Mouse (Mus musculus) adrenal gland, postnatal 4 days (tissue): ENCODE results near the gene Cnn1. TPM values are rescaled to one million over a fixed set of nuclear protein-coding genes. Genes with fewer than 3 reads are reported as not detected.

ENCODE experiments used
- DNase-seq, 2 experiments: peaks; one replicate each; pipeline ENCODE4 v3.0.0; 2021 to 2022; ENCODE audit warnings: low spot score in 2 of 2, mixed read lengths in 2 of 2
- long read RNA-seq, 2 experiments: library from polyadenylated mRNA; stranded (forward); transcript quantifications; one replicate each; pipeline ENCODE4 v2.0.0; 2021
- total RNA-seq, 2 experiments: library from RNA; stranded (reverse); gene quantifications; 2 replicates each; pipeline ENCODE4 v1.2.3; 2021

Gene Cnn1
- 1 to 10 TPM in 1 of 2 experiments, under 1 TPM in 1; 0.81 to 1.6 TPM for total RNA-seq
- long read RNA-seq, experiment 1: 0 reads
- long read RNA-seq, experiment 2, partial matches to known transcripts: 0 of 3 reads
- long read RNA-seq, experiment 2, other reads (novel, unspliced or antisense): 0 of 3 reads

DNA sequence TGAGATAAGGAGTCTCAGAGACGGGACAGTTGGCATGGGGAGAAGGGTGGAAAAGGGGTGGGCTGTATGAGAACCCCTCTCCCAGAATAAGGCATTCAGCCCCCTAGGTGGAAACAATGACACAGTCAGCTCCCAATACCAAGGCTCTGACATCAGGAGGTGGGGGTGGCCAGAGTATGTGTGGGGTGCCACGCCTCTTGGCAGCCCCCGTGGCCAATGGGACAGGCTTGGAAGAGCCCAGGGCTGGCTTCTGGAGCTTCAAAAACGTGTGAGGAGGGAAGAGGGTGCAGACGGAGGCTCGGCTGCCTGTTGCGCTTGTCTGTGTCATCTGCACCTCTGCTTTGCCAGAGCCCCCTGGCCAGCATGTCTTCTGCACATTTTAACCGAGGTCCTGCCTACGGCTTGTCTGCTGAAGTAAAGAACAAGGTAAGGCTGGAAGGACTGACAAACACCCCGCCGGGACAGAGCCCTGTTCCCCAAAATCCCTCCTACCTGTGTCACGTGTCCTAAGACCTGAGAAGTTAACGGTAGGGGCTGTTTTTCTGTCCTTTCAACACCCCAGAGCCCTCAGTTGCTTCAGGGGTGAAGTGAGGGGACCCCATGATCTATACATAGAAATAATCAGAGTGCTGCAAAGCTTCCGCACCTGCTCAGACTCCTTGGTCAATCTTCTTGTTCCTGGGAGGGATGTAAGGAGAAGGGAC is at the start of gene Cnn1:
Gene Cnn1 (plus strand): TSS at position 224 of the 704 bp plus-strand sequence.
- no peak for DNase-seq

DNA sequence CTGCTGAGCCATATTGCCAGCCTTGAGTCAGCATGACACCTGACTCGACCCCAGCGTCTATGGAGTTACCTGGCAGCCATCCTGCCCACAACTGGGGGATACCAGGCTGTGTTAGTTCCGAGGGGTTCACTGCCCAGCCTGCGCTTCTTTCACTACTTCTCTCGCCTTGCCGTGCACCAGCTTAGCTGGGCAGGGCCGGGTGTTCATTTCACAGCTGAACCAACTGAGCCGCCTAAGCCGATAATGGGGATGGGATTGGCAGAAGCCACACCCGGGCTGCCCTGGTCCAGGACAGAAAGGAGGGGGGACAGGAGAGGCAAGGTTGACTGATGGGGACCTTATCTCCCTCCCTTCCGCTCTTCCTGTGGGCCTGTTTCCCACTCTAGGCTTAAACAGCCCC is 49.7 kb upstream of the Cnn1 start:
- no peak for DNase-seq

DNA sequence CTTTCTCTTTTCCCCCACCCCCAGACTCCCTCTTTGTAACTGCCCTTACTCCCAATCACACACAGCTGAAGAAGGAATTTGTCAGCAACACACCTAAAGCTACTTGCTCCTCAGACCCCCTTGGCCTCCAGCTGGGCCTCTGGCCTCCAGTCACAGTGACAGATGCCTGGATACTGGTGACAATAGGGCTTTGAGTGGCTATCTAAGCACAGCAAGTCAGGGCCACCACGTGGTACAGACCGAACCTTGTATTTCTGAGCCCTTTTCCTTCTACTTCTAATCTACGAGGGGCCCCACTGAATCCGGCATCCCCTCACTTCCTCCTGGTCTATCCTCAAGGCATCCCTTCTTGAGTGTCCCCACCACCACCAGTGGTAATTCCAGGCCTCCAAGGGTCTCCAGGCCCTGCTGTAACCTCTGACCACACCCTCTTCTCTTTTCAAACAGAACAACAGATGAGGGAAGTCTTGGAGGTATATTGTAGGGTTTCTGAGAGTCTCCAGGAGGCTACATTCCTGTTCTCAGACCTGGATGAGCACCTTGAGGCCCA is 49.2 kb upstream of the Cnn1 start:
- DNase-seq: no peak

DNA sequence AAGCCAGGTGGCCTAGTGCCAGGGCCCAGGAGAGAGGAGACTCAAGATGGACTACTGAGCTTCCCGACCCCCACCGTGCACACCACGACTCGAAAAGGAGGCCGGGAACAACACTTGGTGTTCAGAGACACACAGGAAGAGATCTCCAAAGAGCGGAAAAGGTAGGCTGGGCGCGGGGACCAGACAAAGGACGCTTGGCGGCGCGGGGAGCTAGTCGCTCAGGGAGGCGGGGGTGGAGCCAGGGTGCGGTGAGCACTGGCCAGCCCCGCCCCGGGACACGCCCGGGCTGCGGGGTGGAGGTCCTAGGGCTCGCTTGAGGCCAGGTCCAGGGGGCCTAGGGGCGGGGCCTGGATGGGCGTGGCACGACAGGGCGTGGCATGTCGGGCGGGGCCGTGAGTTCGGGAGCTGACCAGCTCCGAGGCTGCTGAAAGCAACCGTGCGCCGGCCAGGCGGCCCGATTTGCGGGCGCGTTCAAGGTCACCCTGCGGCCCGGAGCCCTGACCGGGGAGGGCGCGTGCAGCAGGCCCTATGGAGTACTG is 48.6 kb upstream of the Cnn1 start:
- peak in 1 of 2 experiments; percentile 21 for DNase-seq

DNA sequence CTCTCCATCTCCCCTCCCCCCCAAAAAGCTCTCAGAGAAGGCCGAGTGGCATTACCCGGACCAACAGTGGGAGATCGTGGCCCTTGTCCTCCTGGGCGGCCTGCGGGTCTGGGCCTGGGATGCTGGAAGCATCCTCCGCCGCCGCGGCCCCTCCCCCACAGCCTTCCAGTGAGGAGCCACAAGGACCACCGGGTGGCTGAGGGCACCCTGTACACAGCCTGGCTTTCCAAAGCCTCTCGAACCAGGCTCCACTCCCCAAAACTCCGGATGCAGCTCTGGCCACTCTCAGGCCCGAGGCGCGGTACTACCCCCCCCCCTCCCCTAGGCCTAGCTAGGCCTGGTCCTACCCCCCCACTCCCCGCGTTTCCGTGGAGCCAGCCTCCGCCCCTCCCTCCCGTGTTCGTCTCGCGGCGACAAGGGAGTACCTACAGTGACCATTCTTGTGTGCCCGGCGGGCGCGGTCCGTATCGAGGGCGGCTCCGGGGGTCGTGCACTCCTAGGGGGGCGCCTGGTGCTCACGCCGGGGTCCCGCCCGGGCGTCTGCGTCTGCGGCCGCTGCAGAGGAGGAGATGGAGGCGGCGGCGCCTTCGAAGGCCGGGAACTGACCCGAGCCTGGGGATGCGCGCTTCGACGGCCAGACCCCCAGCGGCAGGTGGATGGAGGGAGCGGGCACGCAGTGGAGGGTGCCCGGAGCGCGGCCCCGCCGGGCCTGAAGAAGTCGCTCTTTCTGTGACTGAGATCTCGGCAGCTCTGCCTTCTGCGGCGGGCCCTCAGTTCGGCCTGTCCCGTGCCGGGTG is 47.7 kb upstream of the Cnn1 start:
- no peak for DNase-seq

DNA sequence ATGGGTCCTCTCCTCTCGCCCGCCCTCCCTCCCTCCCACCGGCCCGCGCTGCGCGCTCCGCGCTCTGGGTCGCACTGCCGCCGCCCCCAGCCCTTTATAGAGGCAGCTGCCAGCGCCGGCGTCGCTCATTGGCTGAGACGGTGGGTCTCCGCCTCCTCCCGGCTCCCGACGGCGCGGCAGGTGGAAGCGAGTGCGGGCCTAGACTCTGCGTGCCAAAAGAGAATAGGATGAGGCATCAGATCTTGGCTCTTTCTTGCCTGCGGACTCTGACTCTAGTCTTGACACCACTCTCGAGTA is 47.1 kb upstream of the Cnn1 start, which contains the start of gene Elavl3:
Gene Elavl3 (minus strand): TSS at position 66 of the 297 bp plus-strand sequence.
- DNase-seq: no peak

DNA sequence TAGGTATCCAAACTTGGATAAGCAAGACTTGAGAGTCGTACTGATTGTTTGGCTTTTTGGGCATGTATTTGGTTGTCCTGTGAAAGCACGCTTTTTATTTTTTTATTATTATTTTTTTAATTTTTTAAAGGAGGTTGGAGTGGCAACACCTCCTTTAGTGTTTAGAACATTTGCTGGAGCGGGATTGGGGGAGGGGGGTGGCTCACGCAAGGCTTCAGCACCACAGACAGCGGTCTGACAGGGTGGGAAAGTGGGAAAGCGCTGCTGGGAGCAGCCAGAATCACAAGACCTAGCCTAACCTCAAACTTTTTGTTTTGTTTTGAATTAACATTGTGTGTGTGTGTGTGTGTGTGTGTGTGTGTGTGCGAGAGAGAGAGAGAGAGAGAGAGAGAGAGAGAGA is 45.4 kb upstream of the Cnn1 start:
- no peak for DNase-seq

DNA sequence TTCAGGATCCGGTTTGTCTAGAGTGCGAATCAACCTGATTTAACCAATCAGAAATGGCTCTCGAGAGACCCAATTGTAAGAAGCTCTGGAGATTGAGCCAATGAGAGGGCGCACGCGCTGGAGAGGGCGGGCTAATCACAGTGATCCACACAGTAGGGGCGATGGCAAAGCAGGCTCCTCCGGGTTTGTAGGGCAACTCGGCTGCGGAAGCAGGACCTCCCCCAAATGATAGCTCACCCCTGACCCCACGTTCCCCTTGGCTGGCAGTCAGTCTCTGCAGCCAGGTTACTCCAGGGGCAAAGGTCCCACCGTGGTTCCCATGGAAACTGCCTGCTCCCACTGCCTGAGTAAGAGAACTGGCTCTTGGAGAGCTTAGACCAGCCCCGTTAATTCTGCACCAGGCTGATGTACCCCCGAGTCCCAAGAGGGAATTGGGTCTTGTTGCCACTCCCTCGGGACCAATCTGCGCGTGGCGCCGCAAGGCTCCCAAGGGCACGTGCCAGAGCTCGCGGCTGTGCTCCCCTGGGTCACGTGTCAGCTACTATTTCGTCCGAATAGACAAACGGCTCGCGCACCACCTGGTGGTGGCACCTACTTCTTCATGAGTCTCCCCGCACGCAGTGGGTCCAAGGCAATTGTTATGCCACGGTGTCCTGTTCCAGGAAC is 44.5 kb upstream of the Cnn1 start:
- peak in 1 of 2 experiments; percentile 60 for DNase-seq

DNA sequence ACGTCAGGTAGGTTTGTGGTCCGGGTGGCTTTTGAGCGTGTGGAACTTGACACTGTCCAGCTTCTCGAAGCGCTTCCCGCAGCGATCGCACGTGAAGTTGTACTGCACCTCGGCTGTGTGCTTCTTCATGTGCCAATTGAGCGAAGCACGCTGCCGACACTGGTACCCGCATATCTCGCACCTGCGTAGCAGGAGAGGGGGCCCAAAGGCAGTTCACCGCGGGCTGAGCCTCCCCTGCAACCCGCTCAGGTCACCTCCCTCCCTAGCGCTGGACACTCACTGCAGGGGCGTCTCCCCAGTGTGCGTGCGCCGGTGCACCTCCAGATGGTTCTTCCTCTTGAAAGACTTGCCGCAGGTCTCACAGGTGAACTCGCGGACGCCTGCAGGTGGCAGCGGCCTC is 43.3 kb upstream of the Cnn1 start:
- no peak for DNase-seq

DNA sequence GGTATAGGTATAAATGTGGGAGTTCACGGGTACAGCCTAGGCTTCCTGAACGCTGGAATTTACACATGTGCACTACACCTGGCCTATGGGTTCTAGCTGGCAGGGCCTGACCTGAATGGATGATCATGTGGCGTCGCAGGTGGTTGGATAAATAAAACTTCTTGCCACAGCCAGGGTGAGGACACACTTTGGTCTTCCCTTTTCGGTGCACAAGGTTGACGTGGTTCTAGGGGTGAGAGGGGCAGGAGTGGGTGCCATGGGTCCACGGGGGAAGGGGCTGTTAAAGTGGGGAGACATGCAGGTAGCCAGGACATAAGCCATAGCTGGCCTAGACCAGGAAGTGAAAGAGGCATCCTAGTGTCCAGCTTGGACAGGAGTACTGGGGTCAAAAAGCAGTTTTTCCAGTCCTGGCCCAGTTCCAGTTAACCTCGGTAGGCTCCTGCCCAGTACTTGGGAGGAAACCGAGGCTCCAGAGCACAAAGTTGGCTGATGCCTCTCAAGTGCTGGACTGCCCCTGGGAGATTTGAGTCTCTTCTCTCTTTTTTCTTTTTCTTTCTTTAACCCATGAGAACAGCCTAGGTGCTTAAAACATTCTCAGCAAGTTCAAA is 42.6 kb upstream of the Cnn1 start:
- DNase-seq: no peak

DNA sequence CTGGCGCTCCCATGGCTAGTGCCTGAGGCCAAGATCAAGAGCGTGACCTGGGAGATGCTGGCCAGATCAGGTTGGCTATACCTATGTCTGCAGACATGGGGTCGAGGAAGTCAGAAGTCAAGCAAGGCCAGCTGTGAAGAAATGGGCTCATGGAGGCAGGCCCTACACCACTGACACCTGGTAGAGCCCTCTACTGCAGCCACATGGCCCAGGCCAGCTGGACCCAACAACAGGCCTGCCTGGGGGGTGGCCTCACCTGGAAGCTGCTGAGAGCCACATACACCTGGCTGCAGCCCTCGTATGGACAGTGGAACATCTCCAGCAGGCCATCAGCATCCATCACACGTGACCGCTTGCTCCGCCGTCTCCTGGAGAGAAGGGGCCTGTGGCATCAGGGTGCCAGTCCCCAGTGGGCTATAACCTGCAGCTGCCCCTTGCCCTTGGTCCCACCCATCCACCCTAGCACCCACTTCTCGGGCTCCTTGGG is 41.9 kb upstream of the Cnn1 start:
- DNase-seq: no peak

DNA sequence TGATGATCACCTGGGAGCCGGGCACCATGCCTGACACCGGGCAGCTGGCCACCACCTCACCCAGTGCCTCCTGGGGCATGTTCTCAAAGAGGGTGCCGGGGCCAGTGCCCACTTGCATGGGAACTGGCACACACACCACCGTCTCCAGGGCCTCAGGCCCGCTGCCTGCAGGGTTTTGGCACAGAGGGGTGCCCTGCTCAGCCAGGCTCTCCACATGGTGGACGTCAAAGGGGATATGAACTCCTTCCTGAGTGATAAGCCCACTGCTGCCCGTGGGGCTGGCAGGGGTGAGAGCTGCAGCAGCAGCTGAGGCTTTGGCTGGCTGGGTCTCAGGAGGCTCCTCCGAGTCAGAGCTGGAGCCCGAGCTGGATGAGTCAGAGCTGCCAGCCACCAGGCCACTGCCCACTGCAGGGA is 41.0 kb upstream of the Cnn1 start:
- no peak for DNase-seq

DNA sequence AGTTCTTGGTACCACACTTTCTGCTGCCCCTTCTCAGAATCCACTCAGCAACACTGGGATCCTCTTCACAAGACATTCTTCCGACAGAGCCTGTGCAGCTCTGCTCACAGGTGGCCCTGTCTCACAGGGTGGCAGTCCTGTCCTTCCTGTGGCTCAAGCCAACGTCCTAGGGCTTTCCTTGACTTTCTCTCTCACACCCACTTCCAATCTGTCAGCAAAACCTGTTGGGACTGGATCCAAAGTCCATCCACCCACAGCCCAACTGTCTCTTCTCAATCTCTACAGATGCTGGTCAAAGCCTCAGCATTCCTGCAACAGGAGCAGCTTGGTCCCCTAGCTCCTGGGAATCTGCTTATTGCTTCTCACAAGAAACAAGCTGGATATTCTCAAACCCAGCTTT is 37.7 kb upstream of the Cnn1 start:
- no peak for DNase-seq

DNA sequence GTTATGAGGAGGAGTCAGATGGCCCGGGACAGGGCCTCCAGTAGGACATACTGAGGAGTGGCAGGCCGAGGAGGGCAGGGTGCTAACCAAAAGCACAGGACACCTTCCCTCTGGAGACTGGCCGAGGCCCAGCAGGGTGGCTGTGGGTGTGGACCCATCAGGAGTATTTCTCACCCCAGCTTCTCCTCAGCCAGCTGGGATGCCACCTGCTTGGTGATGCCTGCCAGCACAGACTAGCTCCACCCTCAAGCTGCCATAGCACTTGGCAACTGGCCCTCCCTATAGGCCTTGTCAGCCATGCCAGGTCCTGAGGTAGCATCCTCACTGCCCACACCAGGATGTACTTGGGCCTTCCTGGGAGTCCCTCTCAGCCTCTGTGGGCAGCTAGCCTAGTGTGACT is 34.7 kb upstream of the Cnn1 start:
- no peak for DNase-seq

DNA sequence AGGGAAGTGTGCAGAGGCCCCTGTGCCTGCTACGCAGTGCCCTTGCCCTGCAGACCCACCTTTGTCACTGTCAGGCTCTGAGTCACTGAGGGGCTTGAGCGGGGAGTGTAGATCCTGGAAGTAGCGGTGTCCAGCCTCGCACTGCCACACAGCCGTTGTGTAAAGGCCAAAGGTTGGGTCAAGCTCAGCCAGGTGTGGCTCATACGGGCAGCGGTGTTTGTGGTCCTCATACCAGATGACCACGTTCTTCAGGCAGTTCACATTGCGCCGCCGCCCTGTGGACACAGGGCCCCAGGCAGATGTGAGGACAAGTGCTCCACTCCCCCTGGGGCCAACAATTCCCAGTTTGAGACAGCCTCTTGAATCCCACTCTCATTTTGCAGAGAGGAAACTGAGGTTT is 33.4 kb upstream of the Cnn1 start:
- DNase-seq: no peak

DNA sequence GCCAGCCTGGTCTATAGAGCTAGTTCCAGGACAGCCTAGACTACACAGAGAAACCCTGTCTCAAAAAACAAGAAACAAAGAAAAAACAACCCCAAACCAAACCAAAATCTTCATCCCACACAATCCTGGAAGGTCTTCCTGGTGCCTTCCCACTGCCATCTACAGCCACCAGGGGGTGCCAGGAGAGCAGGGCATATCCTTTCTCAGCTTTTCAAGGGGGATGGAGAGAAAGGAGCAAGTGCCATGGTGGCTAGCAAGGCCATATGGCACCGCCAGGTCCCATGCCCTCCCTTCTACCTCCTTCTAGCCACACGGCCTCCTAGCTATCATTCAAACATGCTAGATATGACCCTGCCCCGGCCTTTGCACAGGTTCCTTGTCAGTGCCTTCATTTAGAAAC is 32.6 kb upstream of the Cnn1 start:
- DNase-seq: peak; percentile 42 to 51

DNA sequence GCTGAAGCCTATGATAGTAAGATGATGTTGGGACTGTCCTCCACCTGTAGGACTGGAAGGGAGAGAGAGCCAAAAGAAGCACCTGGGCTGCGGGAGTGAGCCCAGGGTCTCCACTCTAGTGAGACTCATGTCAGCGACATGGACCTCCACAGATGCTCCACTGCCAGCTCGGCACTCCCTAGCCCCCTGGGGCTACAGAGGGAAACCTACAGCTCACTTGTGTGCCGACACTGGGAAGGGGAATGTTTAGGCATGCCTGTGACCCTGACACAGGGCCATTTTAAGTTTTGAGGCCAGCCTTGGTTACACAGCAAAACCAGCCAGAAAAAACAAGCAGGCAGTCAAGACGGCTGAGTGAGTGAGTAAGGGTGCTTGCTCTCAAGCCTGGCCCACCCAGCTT is 31.8 kb upstream of the Cnn1 start:
- DNase-seq: no peak

DNA sequence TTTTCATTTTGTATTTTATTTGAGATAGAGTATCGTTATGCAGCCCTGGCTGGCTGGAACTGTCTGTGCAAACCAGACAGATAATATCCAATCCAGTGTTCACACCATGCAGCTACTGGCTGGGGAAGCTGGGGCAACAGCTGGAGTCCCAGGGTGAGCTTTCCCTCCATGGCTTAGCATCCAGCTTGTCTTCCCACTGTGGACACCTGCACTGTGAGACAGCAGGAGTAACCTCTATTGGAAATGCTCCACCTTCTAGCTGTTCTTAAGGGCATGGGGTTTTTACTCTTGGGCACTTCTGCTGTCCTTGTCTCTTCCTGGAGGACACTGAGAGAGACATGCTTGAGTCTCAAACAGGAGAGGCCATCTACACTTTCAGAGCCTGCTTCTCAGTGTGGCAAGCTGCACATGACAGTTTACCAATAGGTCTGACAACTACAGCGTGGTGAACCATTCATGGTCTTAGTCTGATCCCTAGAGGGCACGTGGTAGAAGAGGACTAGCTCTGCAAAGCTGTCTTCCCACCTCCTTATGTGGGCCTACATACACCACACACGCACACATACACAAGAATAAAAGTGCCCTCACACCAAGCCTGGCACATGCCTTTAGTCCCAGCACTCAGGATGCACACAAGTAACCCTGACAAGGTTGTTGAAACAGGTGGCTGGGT is 29.0 kb upstream of the Cnn1 start:
- DNase-seq: no peak

DNA sequence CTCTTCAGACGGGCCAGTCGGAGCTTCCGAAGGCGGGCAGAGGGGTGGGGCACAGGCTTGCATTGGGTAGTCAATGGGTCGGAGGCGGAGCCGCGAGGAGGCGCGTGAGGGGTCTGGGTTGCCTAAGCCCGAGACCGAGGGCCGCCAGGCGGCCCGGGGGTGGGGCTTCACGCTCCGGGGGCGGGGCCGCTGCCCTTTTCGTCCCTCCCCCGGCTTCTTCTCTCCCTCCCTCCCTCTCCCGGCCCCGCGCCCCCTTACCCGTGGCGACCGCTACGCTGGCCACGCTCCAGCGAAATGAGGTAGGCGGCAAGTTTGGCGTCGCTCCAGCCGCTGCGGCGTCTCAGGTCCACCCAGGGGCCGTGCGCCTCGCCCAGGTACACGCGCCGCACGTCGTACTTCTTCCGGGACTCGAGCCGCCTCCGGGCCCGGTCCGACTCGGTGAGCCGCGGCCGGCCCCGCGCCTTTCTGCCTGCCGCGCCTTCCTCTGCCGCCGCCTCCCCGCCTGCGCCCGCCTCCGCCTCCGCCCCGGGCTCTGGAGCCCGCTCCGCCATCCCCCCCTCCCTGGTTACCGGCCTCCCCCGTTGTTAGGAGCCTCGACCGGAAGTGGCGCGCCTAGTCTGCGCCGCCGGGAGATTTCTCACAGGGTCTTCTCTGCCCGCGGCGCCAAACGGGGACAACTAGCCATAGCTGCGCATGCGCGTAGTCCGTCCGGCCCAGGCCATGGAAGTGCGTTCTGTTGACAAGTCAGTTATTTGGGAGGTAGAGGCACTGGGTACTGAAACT is 28.0 kb upstream of the Cnn1 start, which contains the start of the genes Gm49318 and Zfp653:
Gene Gm49318 (minus strand): TSS at position 469 of the 783 bp plus-strand sequence.
Gene Zfp653 (minus strand): TSS at position 586 of the 783 bp plus-strand sequence.
- peak; percentile 93 to 95 for DNase-seq
